Mouse (Mus musculus) MEL (cell line): Measurements from ENCODE around the gene Naa50. TPM values are rescaled to one million over a fixed set of nuclear protein-coding genes. Genes with fewer than 3 reads are reported as not detected.

ENCODE experiments used
- DNase-seq: peaks from one replicate; pipeline ENCODE4 v3.0.0; 2011; ENCODE audit warnings: low read depth, low spot score
- H3K27ac ChIP-seq: 2 replicates; pipeline ENCODE4 v1.5.1; 2012; ENCODE audit warnings: low read depth, mild to moderate bottlenecking, control low read depth, low read length, moderate library complexity; ENCODE audit not compliant: control insufficient read depth
- H3K27me3 ChIP-seq, 2 experiments: fragments of 150-350 bp in 1 of 2; sonication (generic) in 1 of 2; 2 replicates each; pipeline ENCODE4 v1.6.1; 2012; ENCODE audit warnings: low read length in 2 of 2, mild to moderate bottlenecking in 2 of 2, improper control_type of control experiment in 1 of 2, moderate library complexity in 1 of 2; ENCODE audit not compliant: insufficient read depth in 2 of 2, control insufficient read depth in 1 of 2
- H3K36me3 ChIP-seq, 2 experiments: 2 replicates each; pipeline ENCODE4 v1.6.1; 2012 to 2014; ENCODE audit warnings: low read length in 2 of 2, improper control_type of control experiment in 1 of 2, inconsistent platforms in 1 of 2, mild to moderate bottlenecking in 1 of 2; ENCODE audit not compliant: insufficient read depth in 2 of 2, control insufficient read depth in 1 of 2
- H3K4me1 ChIP-seq, 2 experiments: fragments of 150-350 bp in 1 of 2; sonication (generic) in 1 of 2; 2 replicates each; pipeline ENCODE4 v1.6.1; 2012; ENCODE audit warnings: low read length in 2 of 2, improper control_type of control experiment in 1 of 2, mild to moderate bottlenecking in 1 of 2; ENCODE audit not compliant: insufficient read depth in 2 of 2, control insufficient read depth in 1 of 2
- H3K4me3 ChIP-seq, 2 experiments: fragments of 150-350 bp in 1 of 2; sonication (generic) in 1 of 2; 2 replicates each; pipeline ENCODE4 v1.5.1; 2012; ENCODE audit warnings: low read depth in 2 of 2, low read length in 2 of 2, mild to moderate bottlenecking in 2 of 2, moderate library complexity in 2 of 2, control low read depth in 1 of 2, improper control_type of control experiment in 1 of 2; ENCODE audit not compliant: control insufficient read depth in 1 of 2, insufficient read depth in 1 of 2
- H3K79me2 ChIP-seq: 2 replicates; pipeline ENCODE4 v1.6.1; 2012; ENCODE audit warnings: mild to moderate bottlenecking, low read length, moderate library complexity; ENCODE audit not compliant: control insufficient read depth, poor library complexity, insufficient read depth
- H3K9ac ChIP-seq: 2 replicates; pipeline ENCODE4 v1.6.1; 2012; ENCODE audit warnings: low read depth, mild to moderate bottlenecking, control low read depth, low read length, moderate library complexity; ENCODE audit not compliant: control insufficient read depth, poor library complexity, severe bottlenecking
- H3K9me3 ChIP-seq: fragments of 150-350 bp; sonication (generic); replicated peaks from 2 replicates; pipeline ENCODE4 v1.6.1; 2012; ENCODE audit warnings: mild to moderate bottlenecking, low read length, improper control_type of control experiment, moderate library complexity; ENCODE audit not compliant: insufficient read depth
- BHLHE40 ChIP-seq: IDR thresholded peaks from 2 replicates; pipeline ENCODE4 v1.6.1; 2012; ENCODE audit warnings: low read depth, mild to moderate bottlenecking, inconsistent platforms, low read length, improper control_type of control experiment, borderline replicate concordance
- CHD1 ChIP-seq: IDR thresholded peaks from 2 replicates; pipeline ENCODE4 v1.6.1; 2012; ENCODE audit warnings: low read depth, mild to moderate bottlenecking, inconsistent platforms, low read length, improper control_type of control experiment
- E2F4 ChIP-seq: IDR thresholded peaks from 2 replicates; pipeline ENCODE4 v1.6.1; 2011; ENCODE audit warnings: low read depth, low read length, improper control_type of control experiment, borderline replicate concordance
- ELF1 ChIP-seq: IDR thresholded peaks from 2 replicates; pipeline ENCODE4 v1.6.1; 2014; ENCODE audit warnings: low read depth, mild to moderate bottlenecking, inconsistent platforms, low read length, improper control_type of control experiment, moderate library complexity
- GABPA ChIP-seq: IDR thresholded peaks from 2 replicates; pipeline ENCODE4 v1.6.1; 2012; ENCODE audit warnings: low read depth, mild to moderate bottlenecking, inconsistent platforms, low read length, improper control_type of control experiment, moderate library complexity
- GATA1 ChIP-seq: IDR thresholded peaks from 2 replicates; pipeline ENCODE4 v1.6.1; 2011; ENCODE audit warnings: low read depth, low read length, improper control_type of control experiment
- HCFC1 ChIP-seq: IDR thresholded peaks from 2 replicates; pipeline ENCODE4 v1.6.1; 2012; ENCODE audit warnings: low read depth, mild to moderate bottlenecking, inconsistent platforms, low read length, improper control_type of control experiment, moderate library complexity
- JUND ChIP-seq: IDR thresholded peaks from 2 replicates; pipeline ENCODE4 v1.6.1; 2011; ENCODE audit warnings: low read depth, mild to moderate bottlenecking, improper control_type of control experiment, low read length
- KAT2A ChIP-seq: conservative IDR thresholded peaks from 2 replicates; pipeline ENCODE4 v1.6.1; 2012; ENCODE audit warnings: low read depth, low read length, improper control_type of control experiment, inconsistent platforms
- MAFK ChIP-seq: IDR thresholded peaks from 2 replicates; pipeline ENCODE4 v1.6.1; 2011; ENCODE audit warnings: low read depth, mild to moderate bottlenecking, low read length, improper control_type of control experiment, borderline replicate concordance
- MAX ChIP-seq: IDR thresholded peaks from 2 replicates; pipeline ENCODE4 v1.6.1; 2011; ENCODE audit warnings: low read length, improper control_type of control experiment
- MEF2A ChIP-seq: IDR thresholded peaks from 2 replicates; pipeline ENCODE4 v1.6.1; 2014; ENCODE audit warnings: low read depth, mild to moderate bottlenecking, inconsistent platforms, low read length, improper control_type of control experiment; ENCODE audit not compliant: poor library complexity, insufficient replicate concordance, severe bottlenecking; ENCODE audit errors: extremely low read depth
- MXI1 ChIP-seq: IDR thresholded peaks from 2 replicates; pipeline ENCODE4 v1.6.1; 2011; ENCODE audit warnings: mild to moderate bottlenecking, low read depth, low read length, improper control_type of control experiment
- MYB ChIP-seq: IDR thresholded peaks from 2 replicates; pipeline ENCODE4 v1.6.1; 2011; ENCODE audit warnings: mild to moderate bottlenecking, low read depth, low read length, improper control_type of control experiment
- NELFE ChIP-seq: IDR thresholded peaks from 2 replicates; pipeline ENCODE4 v1.6.1; 2011; ENCODE audit warnings: low read depth, low read length, improper control_type of control experiment
- POLR2A ChIP-seq, 2 experiments: IDR thresholded peaks; 2 replicates each; pipeline ENCODE4 v1.6.1; 2011 to 2012; ENCODE audit warnings: low read length in 2 of 2, mild to moderate bottlenecking in 2 of 2, control low read depth in 1 of 2, improper control_type of control experiment in 1 of 2, low read depth in 1 of 2, moderate library complexity in 1 of 2; ENCODE audit not compliant: control insufficient read depth in 1 of 2, insufficient read depth in 1 of 2, poor library complexity in 1 of 2
- POLR2AphosphoS2 ChIP-seq: IDR thresholded peaks from 2 replicates; pipeline ENCODE4 v1.6.1; 2011; ENCODE audit warnings: low read length, improper control_type of control experiment
- POLR2AphosphoS5 ChIP-seq: IDR thresholded peaks from 2 replicates; pipeline ENCODE4 v1.6.1; 2012; ENCODE audit warnings: low read depth, borderline replicate concordance, mild to moderate bottlenecking, inconsistent platforms, low read length, moderate library complexity, mixed read lengths
- RAD21 ChIP-seq: IDR thresholded peaks from 2 replicates; pipeline ENCODE4 v1.6.1; 2011; ENCODE audit warnings: mild to moderate bottlenecking, low read depth, low read length, improper control_type of control experiment
- RCOR1 ChIP-seq: IDR thresholded peaks from 2 replicates; pipeline ENCODE4 v1.6.1; 2012; ENCODE audit warnings: low read depth, mild to moderate bottlenecking, inconsistent platforms, low read length, improper control_type of control experiment
- SIN3A ChIP-seq: IDR thresholded peaks from 2 replicates; pipeline ENCODE4 v1.6.1; 2012; ENCODE audit warnings: low read length, improper control_type of control experiment, inconsistent platforms
- SMC3 ChIP-seq: IDR thresholded peaks from 2 replicates; pipeline ENCODE4 v1.6.1; 2011; ENCODE audit warnings: low read depth, low read length, improper control_type of control experiment
- TAL1 ChIP-seq: IDR thresholded peaks from 2 replicates; pipeline ENCODE4 v1.6.1; 2012; ENCODE audit warnings: mild to moderate bottlenecking, inconsistent platforms, low read length, moderate library complexity, mixed read lengths
- TBP ChIP-seq: IDR thresholded peaks from 2 replicates; pipeline ENCODE4 v1.8.0; 2011; ENCODE audit warnings: low read depth, low read length, improper control_type of control experiment
- TCF12 ChIP-seq: IDR thresholded peaks from 2 replicates; pipeline ENCODE4 v1.6.1; 2014; ENCODE audit warnings: low read depth, mild to moderate bottlenecking, inconsistent platforms, low read length, improper control_type of control experiment, moderate library complexity
- USF2 ChIP-seq, 2 experiments: IDR thresholded peaks; 2 replicates each; pipeline ENCODE4 v1.6.1; 2011 to 2012; ENCODE audit warnings: improper control_type of control experiment in 2 of 2, low read length in 2 of 2, borderline replicate concordance in 1 of 2, inconsistent platforms in 1 of 2, low read depth in 1 of 2, mild to moderate bottlenecking in 1 of 2; ENCODE audit not compliant: insufficient read depth in 1 of 2
- ZC3H11A ChIP-seq: IDR thresholded peaks from 2 replicates; pipeline ENCODE4 v1.6.1; 2012; ENCODE audit warnings: low read depth, mild to moderate bottlenecking, inconsistent platforms, low read length, improper control_type of control experiment
- ZKSCAN1 ChIP-seq: IDR thresholded peaks from 2 replicates; pipeline ENCODE4 v1.6.1; 2012; ENCODE audit warnings: low read depth, mild to moderate bottlenecking, inconsistent platforms, low read length, improper control_type of control experiment, moderate library complexity
- ZMIZ1 ChIP-seq: IDR thresholded peaks from 2 replicates; pipeline ENCODE4 v1.6.1; 2012; ENCODE audit warnings: low read depth, mild to moderate bottlenecking, inconsistent platforms, low read length, improper control_type of control experiment, moderate library complexity
- ZNF384 ChIP-seq: IDR thresholded peaks from 2 replicates; pipeline ENCODE4 v1.6.1; 2012; ENCODE audit warnings: low read depth, mild to moderate bottlenecking, inconsistent platforms, low read length, improper control_type of control experiment
- polyA plus RNA-seq, 2 experiments: library from polyadenylated mRNA; stranded (reverse) in 1 of 2; unstranded in 1 of 2; fragments of >175 nt in 1 of 2; fragments of >200 nt in 1 of 2; gene quantifications; 2 replicates each; pipeline versions ENCODE4 v1.2.1 to v1.2.4; 2012; ENCODE audit warnings: low replicate concordance in 2 of 2, low read depth in 1 of 2; ENCODE audit not compliant: insufficient read length in 2 of 2, insufficient read depth in 1 of 2, missing spikeins in 1 of 2
- total RNA-seq: library from RNA; depleted of rRNA; stranded (reverse); fragments of 300-350 nt; gene quantifications from 2 replicates; pipeline ENCODE4 v1.2.3, GENCODE M21; 2012

The Naa50 gene
- total and polyA plus RNA-seq, 3 experiments, result 52.1 to 204 (median 90.4) TPM

DNA sequence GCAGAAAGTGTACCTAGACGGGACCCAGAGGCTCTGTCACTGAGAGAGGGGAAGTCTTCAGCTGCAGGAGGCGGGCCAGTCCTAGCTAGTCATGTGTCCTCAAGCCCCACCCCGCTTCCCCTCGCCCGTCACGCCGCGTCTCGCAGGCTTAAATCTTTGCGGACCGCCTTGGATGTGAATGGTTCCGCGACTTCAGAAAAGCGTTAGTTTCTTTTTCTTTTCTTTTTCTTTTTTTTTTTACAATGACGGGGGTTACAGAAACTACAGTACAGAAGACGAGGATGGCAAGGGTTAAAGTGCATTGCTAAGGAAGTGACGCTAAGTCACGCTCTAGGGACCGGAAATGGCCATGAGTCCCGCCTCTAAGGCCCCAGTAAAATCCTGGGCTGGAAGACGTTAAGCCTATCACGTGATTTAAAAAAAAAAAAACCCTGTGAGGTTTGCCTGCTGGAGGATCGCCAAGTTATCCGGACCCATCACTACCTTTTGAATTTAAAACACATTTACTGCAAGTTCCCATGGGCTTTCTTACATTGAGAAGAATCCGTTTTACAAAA, 573 bp upstream of the Naa50 start (continued):
- TF ChIP-seq CHD1 (no peak), MXI1 (peak; percentile 84), MAFK (no peak), MAX (peak; percentile 71), BHLHE40 (peak; percentile 89), MEF2A (no peak), JUND (no peak), TAL1 (no peak), POLR2A (IDR thresholded peaks at IDR 0.05; ENCODE audit: control insufficient read depth in 1 of 2, insufficient read depth in 1 of 2, low read depth in 1 of 2, low read length in 2 of 2, poor library complexity in 1 of 2) (no peak; a peak in 1 of 4 replicates), ZC3H11A (no peak), RAD21 (no peak), GATA1 (no peak), ZKSCAN1 (no peak), TCF12 (no peak), KAT2A (peak; percentile 44; the same call in 1 of the 2 replicates), POLR2AphosphoS5 (no peak), NELFE (peak; percentile 52; the same call in 1 of the 2 replicates), USF2 (IDR thresholded peaks at IDR 0.05; ENCODE audit: borderline replicate concordance in 1 of 2, insufficient read depth in 1 of 2, low read depth in 1 of 2, low read length in 2 of 2) (peak; percentile 63 to 85), ZMIZ1 (0 out of 2 replicates have a peak, but pooled peaks have one; percentile 52), ELF1 (peak; percentile 65; the same call in 1 of the 2 replicates)

- peak; percentile 92 for DNase-seq
- no peaks in the 10 kb centered on the region for H3K9me3 ChIP-seq
- H3K27ac ChIP-seq, result peak overlapping the region; percentile 94
- peaks cover 6 to 11% of the 10 kb centered on the region in 2 experiments for H3K4me1 ChIP-seq
- H3K27me3 ChIP-seq, result no peaks in the 10 kb centered on the region
- peak overlapping the region; percentile 100 for H3K9ac ChIP-seq
- peak overlapping the region; percentile 96 to 100 for H3K4me3 ChIP-seq
- H3K36me3 ChIP-seq, result peaks cover 10 to 38% of the 10 kb centered on the region in 2 experiments
- peaks cover 54% of the 10 kb centered on the region for H3K79me2 ChIP-seq
- no peak for TF ChIP-seq BHLHE40
- TF ChIP-seq ZNF384, result peak; percentile 5; the same call in 1 of the 2 replicates
- TF ChIP-seq TBP, result peak; percentile 59; the same call in 1 of the 2 replicates
- peak; percentile 7; the same call in 1 of the 2 replicates for TF ChIP-seq RAD21
- TF ChIP-seq GATA1, result 0 out of 2 replicates have a peak, but pooled peaks have one; percentile 22
- TF ChIP-seq ELF1, result peak; percentile 77
- no peak for TF ChIP-seq GABPA
- no peak for TF ChIP-seq E2F4
- no peak for TF ChIP-seq MYB
- TF ChIP-seq SMC3, result peak; percentile 3; the same call in 1 of the 2 replicates
- TF ChIP-seq MAX, result 0 out of 2 replicates have a peak, but pooled peaks have one; percentile 41
- no peak for TF ChIP-seq KAT2A
- 0 out of 2 replicates have a peak, but pooled peaks have one; percentile 23 for TF ChIP-seq TCF12
- TF ChIP-seq ZC3H11A, result 0 out of 2 replicates have a peak, but pooled peaks have one; percentile 6
- no peak for TF ChIP-seq MEF2A
- TF ChIP-seq RCOR1, result no peak
- no peak for TF ChIP-seq POLR2AphosphoS2
- peak; percentile 72 for TF ChIP-seq HCFC1
- peak; percentile 92 for TF ChIP-seq SIN3A
- TF ChIP-seq NELFE, result peak; percentile 43; the same call in 1 of the 2 replicates
- TF ChIP-seq POLR2AphosphoS5, result no peak
- no peak for TF ChIP-seq USF2 (IDR thresholded peaks at IDR 0.05; ENCODE audit: borderline replicate concordance in 1 of 2, insufficient read depth in 1 of 2, low read depth in 1 of 2, low read length in 2 of 2)
- TF ChIP-seq CHD1, result no peak; the same call in 1 of the 2 replicates
Observed at GRCm38 (mm10) chr16:44140186-44140787, 657 bp downstream of the Naa50 start.
